ENCODE assay signal across 22 mouse cellular contexts in the genomic region with DNA sequence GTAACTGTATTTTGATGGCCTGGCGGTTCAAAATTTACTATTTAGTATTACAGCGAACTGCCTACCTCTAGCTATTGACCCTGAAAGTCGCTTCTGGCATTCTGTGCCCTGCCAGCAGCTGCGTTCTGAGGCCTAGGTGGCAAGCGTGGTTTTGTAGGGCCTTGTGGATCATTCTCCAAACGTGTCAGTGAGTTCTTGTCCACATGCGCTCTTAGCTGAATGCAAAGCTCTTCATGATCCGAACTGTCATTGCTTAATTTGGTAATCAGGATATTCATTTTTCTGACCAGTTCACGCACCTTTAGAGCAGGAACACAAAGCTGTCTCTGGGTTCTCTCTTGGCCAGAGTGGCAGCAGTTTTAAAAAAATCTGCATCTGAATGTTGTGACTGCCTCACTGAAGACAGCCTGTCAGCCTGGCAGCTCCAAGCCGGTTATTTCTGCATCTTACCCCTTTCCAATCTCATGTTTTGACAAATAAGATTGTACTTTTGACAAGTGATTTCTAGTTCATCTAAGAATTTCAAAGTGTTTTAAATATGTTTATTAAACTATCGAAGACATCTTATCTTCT.
A peak's percentile ranks its signal among the peaks of the same experiment; 100 is the strongest.
DNase-seq lines count a peak whose midpoint lies in the region; ATAC-seq and TF ChIP-seq lines count a peak whose summit lies in the region.
"Had no signal": no experiment of that assay in that cellular context is flagged by ENCODE, and none has a peak within 500 bp of the region (broad histone marks: within the 10 kb centered on the region; RNA-seq: fewer than 3 reads in every experiment).

No protein-coding gene starts in this region.

- H3K4me3 ChIP-seq in forebrain, embryonic 14.5 days (ENCODE audit: low read depth, low read length) = no peak overlapping the region
- no peak overlapping the region for H3K4me3 ChIP-seq in forebrain, postnatal 0 days (ENCODE audit: low read depth, low read length)
- H3K4me3 ChIP-seq: embryonic facial prominence, embryonic 12.5 days; embryonic facial prominence, embryonic 15.5 days; heart, embryonic 13.5 days; hindbrain, embryonic 12.5 days; hindbrain, embryonic 15.5 days had no signal

- WGBS in forebrain, embryonic 14.5 days = 57% methylated on average over 11 of the region's 11 CpGs
- 38% methylated on average over 11 of the region's 11 CpGs for WGBS in forebrain, postnatal 0 days

- no peaks in the 10 kb centered on the region for H3K9me3 ChIP-seq in forebrain, embryonic 14.5 days (replicated peaks; ENCODE audit: control insufficient read depth, low read length)
- no peaks in the 10 kb centered on the region for H3K9me3 ChIP-seq in forebrain, postnatal 0 days (ENCODE audit: low read length)
- H3K9me3 ChIP-seq: embryonic facial prominence, embryonic 12.5 days; embryonic facial prominence, embryonic 15.5 days; heart, embryonic 13.5 days; hindbrain, embryonic 12.5 days; hindbrain, embryonic 15.5 days had no signal

- H3K27me3 ChIP-seq in forebrain, embryonic 14.5 days (replicated peaks; ENCODE audit: control insufficient read depth, insufficient read depth, low read length) = no peaks in the 10 kb centered on the region
- H3K27me3 ChIP-seq in forebrain, postnatal 0 days (ENCODE audit: insufficient read depth, low read length) = no peaks in the 10 kb centered on the region
- H3K27me3 ChIP-seq: embryonic facial prominence, embryonic 12.5 days; embryonic facial prominence, embryonic 15.5 days; heart, embryonic 13.5 days; hindbrain, embryonic 12.5 days; hindbrain, embryonic 15.5 days had no signal

- no peak for TF ChIP-seq POLR2A in brain, embryonic 14.5 days (IDR thresholded peaks at IDR 0.05; ENCODE audit: borderline replicate concordance, extremely low read depth, insufficient read depth, insufficient read length, poor library complexity, severe bottlenecking)

- DNase-seq in heart, adult 11 months = peak; percentile 59
- no peak for DNase-seq in heart, postnatal 36 days
- peak; percentile 77 for DNase-seq in brain, embryonic 14.5 days (ENCODE audit: low read depth)
- peak; percentile 65 for DNase-seq in forebrain, embryonic 14.5 days (ENCODE audit: low spot score)
- peak; percentile 64 for DNase-seq in forebrain, postnatal 0 days
- DNase-seq in testis, postnatal 10 days (ENCODE audit: low spot score) = no peak
- DNase-seq: adrenal gland, adult 2 months; adrenal gland, postnatal 14 days; cerebellum, adult 11-12 months; cerebellum, adult 9-10 months; cerebellum, postnatal 14 days; gastrocnemius, postnatal 10 days; gastrocnemius, postnatal 36 days; heart, postnatal 14 days; kidney, adult 2 months had no signal

- H3K4me2 ChIP-seq in forebrain, embryonic 14.5 days (ENCODE audit: low read length) = no peak overlapping the region
- no peak overlapping the region for H3K4me2 ChIP-seq in forebrain, postnatal 0 days (ENCODE audit: low read depth)
- H3K4me2 ChIP-seq: embryonic facial prominence, embryonic 12.5 days; embryonic facial prominence, embryonic 15.5 days; heart, embryonic 13.5 days; hindbrain, embryonic 12.5 days; hindbrain, embryonic 15.5 days had no signal

- no peak overlapping the region for H3K9ac ChIP-seq in forebrain, embryonic 14.5 days (ENCODE audit: low read length)
- H3K9ac ChIP-seq in forebrain, postnatal 0 days = no peak overlapping the region
- H3K9ac ChIP-seq: embryonic facial prominence, embryonic 12.5 days; embryonic facial prominence, embryonic 15.5 days; heart, embryonic 13.5 days; hindbrain, embryonic 12.5 days; hindbrain, embryonic 15.5 days had no signal

- peak overlapping the region; percentile 65 for H3K27ac ChIP-seq in forebrain, embryonic 14.5 days (ENCODE audit: low read depth, low read length)
- H3K27ac ChIP-seq in forebrain, postnatal 0 days (ENCODE audit: low read depth, low read length) = peak overlapping the region; percentile 73
- H3K27ac ChIP-seq: embryonic facial prominence, embryonic 12.5 days; embryonic facial prominence, embryonic 15.5 days; heart, embryonic 13.5 days; hindbrain, embryonic 12.5 days; hindbrain, embryonic 15.5 days had no signal

- peak; percentile 61; the same call in 1 of the 2 replicates for ATAC-seq in forebrain, embryonic 14.5 days
- ATAC-seq in forebrain, postnatal 0 days = peak; percentile 83
- ATAC-seq: CD4-positive, CD25-positive, alpha-beta regulatory T cell, adult 4 months; intestine, postnatal 0 days had no signal

- no peak for TF ChIP-seq CTCF in brain, embryonic 14.5 days (IDR thresholded peaks at IDR 0.05; ENCODE audit: borderline replicate concordance, extremely low read depth, insufficient read depth, insufficient read length)
- no peak for TF ChIP-seq CTCF in forebrain, postnatal 0 days (IDR thresholded peaks at IDR 0.05; ENCODE audit: low read depth)

- intact Hi-C loops in heart, postnatal 36 days (cut with DNase I) = no loop called here

- no peaks in the 10 kb centered on the region for H3K36me3 ChIP-seq in forebrain, embryonic 14.5 days (ENCODE audit: control insufficient read depth, insufficient read depth, low read length)
- H3K36me3 ChIP-seq in forebrain, postnatal 0 days (ENCODE audit: insufficient read depth) = no peaks in the 10 kb centered on the region
- H3K36me3 ChIP-seq: embryonic facial prominence, embryonic 12.5 days; embryonic facial prominence, embryonic 15.5 days; heart, embryonic 13.5 days; hindbrain, embryonic 12.5 days; hindbrain, embryonic 15.5 days had no signal

- H3K4me1 ChIP-seq in forebrain, embryonic 14.5 days (ENCODE audit: control insufficient read depth, insufficient read depth, low read length) = peaks cover 11% of the 10 kb centered on the region
- H3K4me1 ChIP-seq in forebrain, postnatal 0 days (ENCODE audit: insufficient read depth) = peaks cover 5% of the 10 kb centered on the region; the same call in 1 of the 2 replicates
- H3K4me1 ChIP-seq: embryonic facial prominence, embryonic 12.5 days; embryonic facial prominence, embryonic 15.5 days; hindbrain, embryonic 15.5 days had no signal

Comparison
In these comparisons a context has a peak if more than half of its experiments do, and no peak if none do; other contexts are left out.
1. DNase-seq: peak in heart, adult 11 months (single experiment), brain, embryonic 14.5 days (single experiment), forebrain, embryonic 14.5 days (single experiment) and forebrain, postnatal 0 days (single experiment); none in heart, postnatal 36 days (0 of 2) and testis, postnatal 10 days (single experiment).